Mouse (Mus musculus) G1E (cell line): ENCODE measurements around the gene Zbtb21. TPM values are rescaled to one million over a fixed set of nuclear protein-coding genes. Genes with fewer than 3 reads are reported as not detected.
"Not testable (repeated sequence)": the region's sequence is repeated elsewhere in the genome, so short reads cannot be mapped to it uniquely, and the experiment has no call there.

Experiments used
- ATAC-seq: 2 replicates; pipeline ENCODE4 v1.8.0; 2016; ENCODE audit warnings: mild to moderate bottlenecking; ENCODE audit not compliant: insufficient number of reproducible peaks, poor library complexity, low FRiP score, severe bottlenecking; ENCODE audit errors: extremely low read depth
- DNase-seq: peaks from one replicate; pipeline ENCODE4 v3.0.0; 2012; ENCODE audit warnings: low spot score
- H3K27me3 ChIP-seq: 2 replicates; pipeline ENCODE4 v1.6.1; 2012; ENCODE audit warnings: mild to moderate bottlenecking, low read length, inconsistent platforms; ENCODE audit not compliant: insufficient read depth
- H3K36me3 ChIP-seq: replicated peaks from 2 replicates; pipeline ENCODE3; 2012; ENCODE audit warnings: mild to moderate bottlenecking, inconsistent platforms
- H3K4me1 ChIP-seq: 2 replicates; pipeline ENCODE4 v1.6.1; 2012; ENCODE audit warnings: low read depth, low read length, inconsistent platforms, mixed read lengths; ENCODE audit not compliant: insufficient read depth
- H3K4me3 ChIP-seq: 2 replicates; pipeline ENCODE4 v1.5.1; 2012; ENCODE audit warnings: low read depth, mild to moderate bottlenecking, inconsistent platforms, low read length, moderate library complexity, mixed read lengths
- H3K9me3 ChIP-seq: replicated peaks from 2 replicates; pipeline ENCODE4 v1.6.1; 2012; ENCODE audit warnings: inconsistent platforms
- CTCF ChIP-seq: IDR thresholded peaks from 2 replicates; pipeline ENCODE4 v1.5.1; 2012; ENCODE audit warnings: low read depth, low read length, inconsistent platforms, mixed read lengths
- GATA1 ChIP-seq: IDR thresholded peaks from 2 replicates; pipeline ENCODE4 v1.6.1; 2012; ENCODE audit warnings: borderline replicate concordance, low read length, inconsistent platforms, mixed read lengths
- GATA2 ChIP-seq: IDR thresholded peaks from 2 replicates; pipeline ENCODE4 v1.6.1; 2012; ENCODE audit warnings: low read depth, low read length, inconsistent platforms, borderline replicate concordance
- POLR2AphosphoS5 ChIP-seq: IDR thresholded peaks from 2 replicates; pipeline ENCODE4 v1.6.1; 2012; ENCODE audit warnings: low read depth, low read length, inconsistent platforms; ENCODE audit not compliant: insufficient replicate concordance
- TAL1 ChIP-seq: conservative IDR thresholded peaks from 2 replicates; pipeline ENCODE4 v1.6.1; 2012; ENCODE audit warnings: low read depth, low read length, inconsistent platforms, mixed read lengths
- polyA plus RNA-seq: library from polyadenylated mRNA; stranded (reverse); fragments of >175 nt; gene quantifications from 2 replicates; pipeline ENCODE4 v1.2.3, GENCODE M21; 2012
- total RNA-seq, 2 experiments: library from RNA; stranded (forward) in 1 of 2; stranded (reverse) in 1 of 2; fragments of 200-1000 nt in 1 of 2; fragments of >200 nt in 1 of 2; fragmentation: Nextera tagmentation in 1 of 2; gene quantifications; 2 replicates each; pipeline ENCODE4 v1.2.3; 2014 to 2017

The Zbtb21 gene
- total RNA-seq (2014; fragmentation: Nextera tagmentation) (14.9 and 25.3 TPM in 2 replicates), total RNA-seq (2017) (11.1 and 12.0 TPM in 2 replicates), polyA plus RNA-seq (18.7 and 19.1 TPM in 2 replicates)

GRCm38 (mm10) chr16:97962151-97962948 lies at the start of gene Zbtb21, which contains the start of gene C2cd2:
Gene Zbtb21, minus strand, starts transcription at chr16:97962622.
Gene C2cd2, minus strand, starts transcription at chr16:97962598.
- H3K4me1 ChIP-seq = peaks cover 48% of the 10 kb centered on the region
- ATAC-seq (peak; percentile 81), DNase-seq (peak; percentile 93)

GRCm38 (mm10) chr16:97997383-97997731 lies 34.9 kb upstream of the Zbtb21 start:
- not testable (repeated sequence) for DNase-seq, H3K27me3 ChIP-seq
- H3K4me3 ChIP-seq = peak overlapping the region; percentile 77
- peak; percentile 6; the same call in 1 of the 2 replicates for ATAC-seq
- peaks cover 24% of the 10 kb centered on the region for H3K36me3 ChIP-seq
- peaks cover 20% of the 10 kb centered on the region for H3K4me1 ChIP-seq
- H3K9me3 ChIP-seq = peaks cover 21% of the 10 kb centered on the region

More at GRCm38 (mm10) chr16:97962151-97962948, at the start of gene Zbtb21, which contains the start of gene C2cd2:
- TF ChIP-seq TAL1 (no peak), GATA1 (no peak), POLR2AphosphoS5 (no peak), GATA2 (no peak), CTCF (no peak)
- Histone ChIP-seq H3K27me3 (no peaks in the 10 kb centered on the region), H3K4me3 (peak within 1 kb of the TSS; percentile 93), H3K9me3 (no peaks in the 10 kb centered on the region), H3K36me3 (peaks cover 12% of the 10 kb centered on the region)

GRCm38 (mm10) chr16:97996616-97997382 lies 34.4 kb upstream of the Zbtb21 start, which contains the start of gene B230307C23Rik:
Gene B230307C23Rik, plus strand, starts transcription at chr16:97997315.
- ATAC-seq (peak; percentile 94), DNase-seq (peak; percentile 77)
- H3K27me3 ChIP-seq = 0 out of 2 replicates have a peak, but pooled peaks cover 4% of the 10 kb centered on the region
- peak within 1 kb of the TSS; percentile 77 for H3K4me3 ChIP-seq
- peaks cover 18% of the 10 kb centered on the region for H3K36me3 ChIP-seq
- TF ChIP-seq GATA2 (no peak), GATA1 (no peak), TAL1 (no peak)
- peaks cover 20% of the 10 kb centered on the region for H3K4me1 ChIP-seq
- H3K9me3 ChIP-seq = peaks cover 16% of the 10 kb centered on the region

GRCm38 (mm10) chr16:97995849-97996615 lies 33.6 kb upstream of the Zbtb21 start:
- H3K4me3 ChIP-seq = peak overlapping the region; percentile 77
- DNase-seq (no peak), ATAC-seq (no peak)
- peaks cover 15% of the 10 kb centered on the region for H3K9me3 ChIP-seq
- H3K36me3 ChIP-seq = peaks cover 18% of the 10 kb centered on the region
- TF ChIP-seq GATA2 = no peak
- no peak for TF ChIP-seq CTCF
- TF ChIP-seq GATA1 = no peak
- TF ChIP-seq TAL1 = no peak
- no peak for TF ChIP-seq POLR2AphosphoS5
- peaks cover 20% of the 10 kb centered on the region for H3K4me1 ChIP-seq
- H3K27me3 ChIP-seq = 0 out of 2 replicates have a peak, but pooled peaks cover 4% of the 10 kb centered on the region

- H3K36me3 ChIP-seq, ATAC-seq, DNase-seq, H3K27me3 ChIP-seq, H3K9me3 ChIP-seq, H3K4me3 ChIP-seq: not testable (repeated sequence)
- peaks cover 13% of the 10 kb centered on the region for H3K4me1 ChIP-seq
These were observed 30.1 kb upstream of the Zbtb21 start for GRCm38 (mm10) chr16:97992477-97992876.

DNA sequence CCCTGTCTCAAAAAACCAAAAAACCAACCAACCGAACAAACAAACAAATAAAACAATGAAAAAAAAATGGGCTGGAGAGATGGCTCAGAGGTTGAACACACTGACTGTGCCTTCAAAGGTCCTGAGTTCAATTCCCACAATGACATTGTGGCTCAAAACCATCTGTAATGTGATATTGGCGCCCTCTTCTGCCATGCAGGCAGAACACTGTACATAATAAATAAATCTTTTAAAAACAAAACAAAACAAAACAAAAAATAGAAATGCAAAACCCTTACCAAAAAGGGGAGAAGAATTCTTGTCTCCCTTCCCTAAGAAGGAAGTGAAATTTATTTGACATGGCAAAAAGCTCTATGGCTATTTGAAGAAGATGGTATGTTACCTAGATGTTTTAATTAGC lies 29.1 kb upstream of the Zbtb21 start:
- ATAC-seq (no peak), DNase-seq (no peak)
- Histone ChIP-seq H3K4me1 (peaks cover 10% of the 10 kb centered on the region), H3K9me3 (no peaks in the 10 kb centered on the region), H3K27me3 (peaks cover 8% of the 10 kb centered on the region; the same call in 1 of the 2 replicates), H3K36me3 (no peaks in the 10 kb centered on the region), H3K4me3 (no peak overlapping the region)
- no peak for TF ChIP-seq TAL1
- no peak for TF ChIP-seq CTCF
- no peak for TF ChIP-seq GATA2
- no peak for TF ChIP-seq GATA1
- TF ChIP-seq POLR2AphosphoS5 = no peak
